Mouse (Mus musculus) CD4-positive, CD25-positive, alpha-beta regulatory T cell, adult 9 weeks (primary cell): Measurements from ENCODE around the gene Fam227a. TPM values are rescaled to one million over a fixed set of nuclear protein-coding genes. Genes with fewer than 3 reads are reported as not detected.

Experiments
- polyA plus RNA-seq: library from polyadenylated mRNA; unstranded; fragments of 100-300 nt; shearing (Covaris generic); gene quantifications from one replicate; pipeline ENCODE4 v1.2.1, GENCODE M21; 2017

Gene Fam227a
- polyA plus RNA-seq = 0.51 TPM

DNA sequence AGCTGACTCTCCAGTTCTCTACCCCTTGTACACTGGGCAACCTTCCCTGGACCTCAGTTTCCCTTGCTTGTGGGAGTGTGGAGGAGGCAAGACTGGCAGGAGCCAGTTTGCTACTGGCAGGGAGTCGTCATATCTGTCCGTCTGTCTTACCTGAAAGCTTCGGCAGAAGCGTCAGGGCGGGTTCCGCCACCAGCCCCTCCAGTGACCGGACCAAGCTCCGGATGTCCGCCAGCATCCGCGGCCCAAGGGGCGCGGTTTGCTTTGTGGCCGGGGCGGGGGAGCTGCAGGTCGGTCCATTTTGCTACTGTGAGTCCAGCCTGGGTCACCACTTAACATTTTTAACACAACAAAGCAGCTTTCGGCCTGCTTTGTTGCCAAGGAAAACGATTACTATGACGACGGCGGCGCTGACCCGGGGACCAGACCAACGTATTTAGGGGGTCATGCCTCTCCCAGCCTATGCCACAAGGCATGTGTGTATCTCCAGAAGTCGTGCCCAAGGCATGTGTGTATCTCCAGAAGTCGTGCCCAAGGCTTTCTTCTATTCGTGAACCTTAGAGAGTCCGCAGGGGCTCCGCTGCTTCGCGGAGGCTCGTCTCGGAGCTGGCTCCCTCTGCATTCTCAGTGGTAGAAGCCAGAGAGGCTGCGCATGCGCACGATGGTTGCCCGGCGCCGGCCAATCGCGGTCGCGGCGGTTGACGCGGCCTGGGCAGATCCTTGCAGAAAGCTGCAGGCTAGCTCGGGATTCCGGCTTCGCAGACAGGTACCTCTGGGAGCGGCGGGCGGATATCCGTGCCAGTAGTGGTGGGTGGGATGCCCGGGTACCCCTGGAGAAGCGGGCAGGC lies at the start of gene Fam227a, which contains the start of gene Cby1:
Fam227a (minus strand) TSS at position 426 of the 845 bp plus-strand sequence.
Cby1 (plus strand) TSS at position 669 of the 845 bp plus-strand sequence.

DNA sequence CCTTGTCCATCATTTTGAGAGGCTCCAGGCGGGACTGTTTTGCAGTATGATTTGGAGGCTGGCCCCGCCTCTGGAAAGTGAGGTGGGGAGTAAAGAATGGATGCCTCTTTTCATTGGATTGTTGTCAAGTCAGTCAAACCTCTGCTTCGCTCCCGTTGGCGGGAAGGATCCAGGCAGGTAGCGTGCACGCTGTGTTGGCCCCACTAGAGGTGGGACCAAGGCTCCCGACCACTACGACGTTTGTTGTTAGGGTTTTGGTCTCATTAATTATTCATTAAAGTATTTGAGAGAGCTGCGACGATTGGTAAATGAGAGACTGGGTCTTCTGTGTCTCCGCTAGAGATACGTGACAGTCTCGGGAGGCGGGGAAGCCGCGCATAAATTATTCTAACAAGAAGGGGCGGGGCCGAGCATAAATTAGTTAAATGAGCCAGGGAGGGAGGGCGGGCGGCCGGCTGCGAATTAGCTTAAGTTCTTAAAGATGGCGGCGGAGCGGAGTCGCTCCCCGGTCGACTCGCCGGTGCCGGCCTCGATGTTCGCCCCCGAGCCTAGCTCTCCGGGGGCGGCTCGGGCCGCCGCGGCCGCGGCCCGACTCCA lies 31.8 kb upstream of the Fam227a start, which contains the start of gene Gtpbp1:
Gtpbp1 (plus strand) TSS at position 420 of the 597 bp plus-strand sequence.

GRCm38 (mm10) chr15:79687646-79688267 lies 29.0 kb upstream of the Fam227a start, which contains the start of gene Josd1:
Josd1 (minus strand) TSS chr15:79687919.

DNA sequence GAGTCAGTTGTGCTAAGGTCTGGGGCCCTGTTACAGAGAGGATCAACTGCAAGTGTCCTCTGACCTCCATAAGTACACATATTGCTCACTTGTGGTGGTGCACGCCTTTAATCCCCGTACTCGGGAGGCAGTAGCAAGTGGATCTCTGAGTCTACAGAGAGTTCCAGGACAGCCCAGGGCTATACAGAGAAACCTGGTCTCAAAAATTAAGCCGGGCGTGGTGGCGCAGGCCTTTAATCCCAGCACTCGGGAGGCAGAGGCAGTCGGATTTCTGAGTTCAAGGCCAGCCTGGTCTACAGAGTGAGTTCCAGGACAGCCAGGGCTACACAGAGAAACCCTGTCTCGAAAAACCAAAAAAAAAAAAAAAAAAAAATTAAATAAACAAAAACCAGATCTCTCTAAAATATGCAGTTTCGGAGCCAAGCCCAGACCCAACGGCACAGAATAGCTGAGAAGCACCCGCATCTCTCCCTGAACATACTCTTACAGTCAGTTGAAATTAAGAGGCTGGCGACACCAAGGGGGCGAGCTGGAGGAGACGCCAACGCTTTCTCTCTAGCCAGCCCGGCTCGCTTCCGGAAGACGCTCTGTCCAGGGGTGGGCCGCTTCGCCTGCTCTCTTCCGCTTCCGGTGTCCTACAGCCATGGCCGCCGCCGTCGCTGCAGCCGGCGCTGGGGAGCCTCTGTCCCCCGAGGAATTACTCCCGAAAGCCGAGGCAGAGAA lies 11.7 kb upstream of the Fam227a start, which contains the start of gene Tomm22:
Tomm22 (plus strand) TSS at position 613 of the 723 bp plus-strand sequence.

GRCm38 (mm10) chr15:79604990-79605665 lies 53.6 kb downstream of the Fam227a start, which contains the start of gene Dmc1:
Dmc1 (minus strand) TSS chr15:79605109.

Other genes starting within 250 kb of the Fam227a start
- gene Csnk1e, start 203.4 kb downstream of the Fam227a start, polyA plus RNA-seq = 5.2 TPM
- gene Kcnj4, start 153.7 kb downstream of the Fam227a start, polyA plus RNA-seq = not detected
- not detected for gene Kdelr3, start 142.5 kb downstream of the Fam227a start, polyA plus RNA-seq
- gene Ddx17, start 112.2 kb downstream of the Fam227a start, polyA plus RNA-seq = 19.7 TPM
- not detected for gene Dmc1, start 53.8 kb downstream of the Fam227a start, polyA plus RNA-seq
- gene Cby1, start 243 bp upstream of the Fam227a start, polyA plus RNA-seq = 18.2 TPM
- gene Tomm22, start 11.9 kb upstream of the Fam227a start, polyA plus RNA-seq = 257 TPM
- 3.0 TPM for gene Josd1, start 29.0 kb upstream of the Fam227a start, polyA plus RNA-seq
- gene Gtpbp1, start 31.9 kb upstream of the Fam227a start, polyA plus RNA-seq = 41.7 TPM
- gene Sun2, start 83.6 kb upstream of the Fam227a start, polyA plus RNA-seq = 17.5 TPM
- gene Dnal4, start 118.9 kb upstream of the Fam227a start, polyA plus RNA-seq = 20.3 TPM
- gene Nptxr, start 145.8 kb upstream of the Fam227a start, polyA plus RNA-seq = 0.82 TPM
- not detected for gene Npcd, start 175.3 kb upstream of the Fam227a start, polyA plus RNA-seq
- 59.0 TPM for gene Cbx6, start 175.7 kb upstream of the Fam227a start, polyA plus RNA-seq
- gene Apobec3, start 232.7 kb upstream of the Fam227a start, polyA plus RNA-seq = 544 TPM